Mouse (Mus musculus) spleen, postnatal 10 days (tissue): Measurements from ENCODE around the gene Ccdc6.
A peak's percentile ranks its signal among the peaks of the same experiment; 100 is the strongest.

Experiments
- DNase-seq, 2 experiments: peaks; one replicate each; pipeline ENCODE4 v3.0.0; 2021 to 2022; ENCODE audit warnings: low spot score in 2 of 2

Gene Ccdc6

DNA sequence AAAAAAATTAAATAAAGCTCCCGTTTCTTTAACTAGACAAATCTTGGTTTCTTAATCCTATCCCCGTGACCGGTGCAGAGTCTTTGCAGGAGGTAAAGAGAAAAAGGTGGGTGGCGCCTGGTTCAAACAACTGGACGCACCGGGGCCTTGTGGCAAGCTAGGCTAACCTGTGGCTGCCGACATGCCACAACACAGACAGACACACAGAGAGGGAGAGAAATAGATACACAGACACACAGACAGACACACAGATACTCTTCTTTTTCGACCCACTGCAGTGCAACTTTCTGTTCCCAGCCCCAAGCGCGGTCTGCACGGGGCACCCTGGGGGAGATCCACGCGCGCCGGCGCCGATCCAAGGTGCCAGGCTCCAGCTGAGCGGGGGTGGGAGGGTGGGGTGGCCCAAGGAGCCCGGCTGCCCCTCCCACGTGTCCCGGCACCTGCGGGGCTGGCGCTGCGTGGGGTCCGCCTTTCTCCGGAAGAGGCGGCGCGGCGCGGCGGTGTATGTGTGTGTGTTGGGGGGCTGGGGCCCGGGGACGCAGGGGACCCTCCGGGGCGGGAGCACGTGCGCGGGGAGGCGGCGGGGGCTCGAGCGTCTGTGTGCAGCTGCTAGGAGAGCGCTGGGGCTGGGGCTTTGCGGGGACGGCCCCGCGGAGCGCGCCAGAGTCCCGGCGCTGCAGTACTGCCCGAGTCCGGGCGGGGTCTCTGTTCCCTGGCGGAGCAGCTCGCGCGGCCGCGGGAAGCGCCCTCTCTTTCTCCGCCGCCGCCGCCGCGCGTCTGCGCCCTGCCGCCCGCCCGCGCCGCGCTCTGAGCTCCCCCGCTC lies at the start of gene Ccdc6:
Gene Ccdc6, plus strand, starts transcription at position 756 of the 823 bp plus-strand sequence.
- DNase-seq = peak; percentile 86 to 93

GRCm38 (mm10) chr10:70049771-70050170 lies 47.1 kb upstream of the Ccdc6 start:
- no peak for DNase-seq

DNA sequence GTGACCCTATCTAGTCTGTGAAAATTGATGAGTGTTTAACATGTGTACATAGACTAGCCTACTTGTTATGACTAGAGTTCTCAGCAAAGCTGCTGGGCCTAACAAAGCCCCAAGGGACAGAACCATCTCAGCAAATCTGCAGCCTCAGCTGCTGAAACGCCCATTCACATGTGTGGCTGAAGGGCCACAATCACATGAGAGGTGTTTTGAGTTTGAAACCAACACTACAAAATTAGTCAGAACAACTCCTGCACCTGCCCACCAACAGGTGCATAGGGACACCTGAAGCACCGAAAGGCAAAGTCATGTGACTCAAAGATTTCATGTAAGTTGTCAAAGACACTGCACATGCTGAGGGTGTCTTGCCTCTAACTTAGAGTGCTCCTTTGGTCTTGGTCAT lies 41.6 kb upstream of the Ccdc6 start:
- DNase-seq = no peak

GRCm38 (mm10) chr10:70057064-70057463 lies 39.9 kb upstream of the Ccdc6 start:
- no peak for DNase-seq

DNA sequence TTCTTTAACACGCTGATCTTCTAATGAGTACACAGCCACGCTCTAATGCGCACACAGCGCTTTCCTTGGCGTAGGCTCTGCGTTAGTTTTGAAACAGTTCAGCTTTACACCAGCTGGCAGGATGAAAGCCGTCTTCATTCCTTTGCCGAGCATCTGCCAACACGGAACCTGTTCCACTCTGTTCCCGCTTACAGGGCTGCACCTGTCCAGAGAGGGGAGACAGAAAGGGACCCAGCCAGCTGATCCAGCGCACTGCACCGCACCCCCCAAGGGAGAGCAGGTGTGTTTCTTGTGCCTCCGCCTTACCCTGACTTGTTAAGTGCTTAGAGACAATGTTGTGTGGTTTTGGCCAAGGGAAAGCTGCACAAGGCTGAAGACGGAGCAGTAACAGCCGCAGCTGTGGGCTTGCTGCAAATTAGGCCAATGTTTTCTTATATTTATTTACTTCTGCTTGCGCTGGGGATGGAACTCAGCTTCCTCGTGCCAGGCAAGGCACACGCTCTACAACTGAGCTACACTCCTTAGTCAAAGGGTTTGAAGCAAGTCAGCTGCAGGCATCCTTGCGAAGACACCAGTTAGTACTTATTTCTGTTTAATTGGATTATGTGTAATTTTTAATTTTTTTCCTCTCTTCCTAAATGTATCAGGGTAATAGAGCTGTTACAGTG lies 36.8 kb upstream of the Ccdc6 start:
- DNase-seq = peak in 1 of 2 experiments; percentile 14

DNA sequence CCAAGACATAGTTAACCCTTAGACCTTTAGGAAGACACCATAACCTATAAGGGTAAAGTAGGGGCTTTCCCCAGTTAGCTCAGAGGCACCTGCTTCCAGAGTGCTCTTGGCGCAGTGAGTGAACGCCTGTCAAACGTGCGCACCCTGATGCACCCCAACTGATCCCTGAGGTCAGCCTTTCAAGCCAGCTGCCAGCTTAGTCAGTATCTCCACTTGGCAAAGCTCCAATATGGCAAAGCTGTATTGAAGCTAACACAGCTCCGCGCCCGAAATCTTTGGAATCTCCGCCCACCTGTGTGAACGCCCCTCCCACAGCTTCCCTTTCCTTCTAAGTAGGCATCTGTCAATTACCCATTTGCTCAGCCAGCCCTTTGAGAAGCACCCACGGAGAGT lies 36.2 kb upstream of the Ccdc6 start:
- peak in 1 of 2 experiments; percentile 15 for DNase-seq

GRCm38 (mm10) chr10:70063881-70064555 lies 32.9 kb upstream of the Ccdc6 start:
- DNase-seq = peak in 1 of 2 experiments; percentile 26

DNA sequence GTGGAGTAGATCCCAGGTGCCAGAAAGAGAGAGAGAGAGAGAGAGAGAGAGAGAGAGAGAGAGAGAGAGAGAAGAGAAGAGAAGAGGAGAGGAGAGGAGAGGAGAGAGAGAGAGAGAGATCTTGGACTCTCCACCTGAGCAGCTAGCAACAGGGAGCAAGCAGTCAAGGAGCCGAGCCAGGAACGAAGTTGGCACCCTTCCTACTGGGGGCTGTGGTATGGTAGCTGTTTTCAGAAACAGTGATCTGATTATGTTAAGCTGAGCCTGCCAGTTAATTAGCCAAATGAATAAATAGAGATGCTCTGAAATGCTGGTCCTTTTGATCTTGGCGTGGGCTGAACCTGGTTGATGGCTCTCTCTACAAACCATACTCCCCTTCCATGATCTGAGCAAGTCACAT lies 31.7 kb upstream of the Ccdc6 start:
- DNase-seq = no peak

DNA sequence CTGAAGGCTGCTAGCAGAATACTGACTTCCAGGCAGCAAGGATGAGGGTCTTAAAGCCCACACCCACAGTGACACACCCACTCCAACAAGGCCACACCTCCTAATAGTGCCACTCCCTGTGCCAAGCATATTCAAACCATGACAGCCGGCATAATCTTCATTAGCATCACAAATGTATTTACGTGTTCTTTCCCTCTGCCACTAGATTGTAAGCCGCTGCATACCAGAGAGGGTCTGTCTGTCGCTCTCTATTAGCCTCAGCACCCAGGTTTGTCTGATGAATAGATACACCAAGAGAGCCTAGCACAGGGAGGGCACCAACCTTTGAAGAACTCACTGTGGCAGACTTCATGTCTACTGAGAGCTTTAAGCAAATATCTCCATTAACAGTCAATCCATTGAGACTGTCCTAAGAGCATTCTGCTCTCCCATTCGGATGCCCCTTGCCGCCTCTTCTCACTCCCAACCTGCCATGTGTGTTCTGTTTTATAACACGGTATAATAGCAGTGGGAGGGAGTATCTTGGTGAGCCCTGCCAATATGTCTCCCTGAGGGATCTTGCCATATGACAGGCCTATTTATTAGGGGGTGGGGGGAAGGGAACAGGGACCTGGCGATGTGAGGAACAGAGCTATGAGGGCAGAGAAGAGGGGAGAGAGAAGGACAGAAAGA lies 30.3 kb upstream of the Ccdc6 start:
- no peak for DNase-seq

GRCm38 (mm10) chr10:70067169-70068115 lies 29.5 kb upstream of the Ccdc6 start:
- DNase-seq = no peak

DNA sequence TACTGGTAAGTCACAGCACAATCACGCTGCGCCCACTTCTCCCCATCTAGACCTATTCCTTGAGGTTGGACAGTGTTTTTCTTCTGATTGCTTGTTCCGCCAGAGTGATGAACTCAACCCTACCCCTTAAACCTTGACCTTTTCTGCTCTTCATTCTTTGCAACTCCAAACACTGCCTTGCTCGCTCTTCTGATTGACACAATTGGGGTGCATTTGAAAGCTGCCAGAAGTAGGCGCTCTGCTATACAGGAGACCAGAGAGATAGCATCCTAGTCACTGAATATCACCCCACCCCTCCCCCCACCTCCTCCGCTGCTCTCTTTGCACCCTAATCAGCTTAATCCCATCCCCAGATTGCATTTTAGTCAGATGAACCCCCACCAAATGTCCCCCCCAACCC lies 27.6 kb upstream of the Ccdc6 start:
- DNase-seq = no peak

GRCm38 (mm10) chr10:70071334-70071733 lies 25.6 kb upstream of the Ccdc6 start:
- no peak for DNase-seq

GRCm38 (mm10) chr10:70077452-70077851 lies 19.5 kb upstream of the Ccdc6 start:
- no peak for DNase-seq

GRCm38 (mm10) chr10:70080908-70081307 lies 16.0 kb upstream of the Ccdc6 start:
- DNase-seq = no peak

GRCm38 (mm10) chr10:70081564-70082175 lies 15.3 kb upstream of the Ccdc6 start:
- DNase-seq = no peak

GRCm38 (mm10) chr10:70083241-70083640 lies 13.7 kb upstream of the Ccdc6 start:
- DNase-seq = no peak

DNA sequence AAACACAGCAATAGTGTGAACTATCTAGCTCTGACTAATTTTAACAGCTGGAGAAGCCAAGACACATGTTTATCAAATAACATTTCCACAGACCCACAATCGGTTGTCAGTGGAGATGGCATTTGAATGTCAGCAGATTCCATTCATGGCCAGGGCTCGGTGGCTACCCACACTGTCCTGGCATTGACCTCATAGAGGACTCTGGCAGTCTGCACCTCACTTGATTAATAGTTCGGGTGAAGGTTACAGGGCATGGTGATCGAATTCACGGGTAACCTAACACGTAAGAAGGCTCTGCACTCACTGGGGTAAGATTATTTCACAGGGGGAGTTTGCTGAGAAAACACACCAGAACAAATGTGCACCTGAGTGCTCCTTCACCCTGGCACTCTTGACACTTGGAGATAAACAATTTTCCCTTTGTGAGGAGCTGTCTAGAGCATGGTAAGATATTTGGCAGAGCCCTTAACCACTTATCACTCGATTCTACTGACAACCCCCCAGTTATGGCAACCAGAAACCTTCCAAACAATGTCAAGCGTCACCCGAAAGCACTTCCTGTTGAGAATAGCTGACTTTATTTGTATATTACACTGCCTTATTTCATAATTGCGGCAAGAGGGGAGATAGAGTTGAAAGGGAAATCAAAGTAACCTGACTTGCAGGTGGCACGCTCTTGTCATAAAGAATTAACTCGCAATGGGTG lies 11.5 kb upstream of the Ccdc6 start:
- DNase-seq = no peak

- no peak for DNase-seq
These were observed 8.1 kb upstream of the Ccdc6 start for GRCm38 (mm10) chr10:70088788-70089187.

DNA sequence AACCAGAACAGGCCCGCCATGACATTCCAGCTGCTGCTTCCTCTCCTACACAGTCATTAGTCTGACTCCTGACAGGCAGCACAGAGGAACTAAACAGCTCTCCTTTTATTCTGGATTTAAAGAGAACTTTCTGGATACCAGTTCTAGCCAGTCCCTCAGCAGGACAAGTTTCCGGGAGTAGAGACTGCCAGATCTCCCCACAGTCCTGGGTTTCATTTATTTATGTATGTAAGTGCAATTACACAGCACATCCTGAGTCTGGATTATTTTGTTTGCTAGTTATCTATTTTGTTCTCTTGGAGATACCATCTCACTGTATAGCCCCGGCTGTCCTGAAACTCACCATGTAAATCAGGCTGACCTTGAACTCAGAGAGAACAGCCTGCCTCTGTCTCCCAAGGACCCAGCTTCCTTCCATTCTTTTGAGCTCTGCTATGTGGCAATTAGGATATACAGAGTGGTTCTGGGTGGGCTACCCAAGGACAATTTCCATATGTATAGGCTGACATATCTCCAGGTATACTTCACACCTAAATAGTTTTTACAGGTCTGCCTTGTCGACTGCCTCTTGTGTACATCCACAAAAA lies 5.0 kb upstream of the Ccdc6 start:
- no peak for DNase-seq
